Mouse (Mus musculus) kidney, embryonic 16.5 days (tissue): ENCODE results near the gene Heatr5b. TPM values are rescaled to one million over a fixed set of nuclear protein-coding genes. Genes with fewer than 3 reads are reported as not detected.

Experiments used
- ATAC-seq: fragments of 200-750 bp; cut with Nextera tagmentation; 2 replicates; pipeline ENCODE4 v1.8.0; 2017; ENCODE audit warnings: moderate TSS enrichment; ENCODE audit not compliant: low FRiP score, low TSS enrichment
- H3K27ac ChIP-seq: fragments of 300-500 bp; sonication (generic); 2 replicates; pipeline ENCODE4 v1.5.1; 2014; ENCODE audit warnings: low read length
- H3K27me3 ChIP-seq: fragments of 300-500 bp; sonication (generic); 2 replicates; pipeline ENCODE4 v1.6.1; 2014; ENCODE audit warnings: low read length, control low read depth, mixed read lengths; ENCODE audit not compliant: insufficient read depth
- H3K36me3 ChIP-seq: fragments of 300-500 bp; sonication (generic); 2 replicates; pipeline ENCODE4 v1.6.1; 2014; ENCODE audit warnings: low read length, control low read depth, mixed read lengths; ENCODE audit not compliant: insufficient read depth
- H3K4me1 ChIP-seq: fragments of 300-500 bp; sonication (generic); 2 replicates; pipeline ENCODE4 v1.6.1; 2014; ENCODE audit warnings: low read length, control low read depth, mixed read lengths; ENCODE audit not compliant: insufficient read depth
- H3K4me2 ChIP-seq: fragments of 300-500 bp; sonication (generic); replicated peaks from 2 replicates; pipeline ENCODE4 v1.6.1; 2014; ENCODE audit warnings: low read depth, low read length
- H3K4me3 ChIP-seq: fragments of 300-500 bp; sonication (generic); 2 replicates; pipeline ENCODE4 v1.5.1; 2014; ENCODE audit warnings: mild to moderate bottlenecking, low read length
- H3K9ac ChIP-seq: fragments of 300-500 bp; sonication (generic); replicated peaks from 2 replicates; pipeline ENCODE4 v1.6.1; 2014; ENCODE audit warnings: low read length
- H3K9me3 ChIP-seq: fragments of 300-500 bp; sonication (generic); 2 replicates; pipeline ENCODE4 v1.6.1; 2016; ENCODE audit warnings: low read length, control low read depth
- WGBS: fragments of 180-500 bp; shearing (Covaris S2); extraction: QIAGEN DNeasy Blood & Tissue Kit; methylation state at CpG from one replicate; pipeline ENCODE4 v1.1.7; 2014; 5-methylcytosine and 5-hydroxymethylcytosine counted together
- polyA plus RNA-seq: library from polyadenylated mRNA; unstranded; fragments of >200 nt; fragmentation: Nextera tagmentation; extraction: Ambion mirVana; gene quantifications from 2 replicates; pipeline ENCODE4 v1.2.1, GENCODE M21; 2015

The Heatr5b gene
- polyA plus RNA-seq, 1 experiment from 2014 or later = 13.0 TPM

DNA sequence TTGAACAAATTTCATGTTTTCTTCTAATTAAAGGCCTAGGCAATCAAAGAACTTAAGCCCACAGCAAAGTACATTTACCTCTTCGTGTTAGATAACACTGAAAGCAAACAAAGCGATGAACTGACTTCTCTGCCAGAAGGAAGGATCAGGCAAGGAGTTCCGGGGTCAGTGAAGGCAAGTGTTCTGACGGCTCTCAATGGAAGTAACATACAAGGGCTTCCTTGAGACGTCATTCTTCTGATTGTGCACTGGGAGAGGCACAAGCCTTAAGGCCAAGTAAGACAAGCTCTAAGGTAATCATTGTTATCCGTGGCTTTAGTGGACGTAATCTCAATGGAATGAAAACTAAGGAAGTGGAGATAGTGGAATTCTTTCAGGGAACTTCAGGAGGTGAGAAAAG, 64.2 kb downstream of the Heatr5b start:
- H3K4me2 ChIP-seq = no peak overlapping the region
- ATAC-seq = no peak
- no peak overlapping the region for H3K9ac ChIP-seq
- no peaks in the 10 kb centered on the region for H3K27me3 ChIP-seq
- 71% methylated on average over 7 of the region's 7 CpGs for WGBS
- no peaks in the 10 kb centered on the region for H3K4me1 ChIP-seq
- no peak overlapping the region for H3K4me3 ChIP-seq
- no peak overlapping the region for H3K27ac ChIP-seq
- peaks cover 16% of the 10 kb centered on the region for H3K36me3 ChIP-seq
- H3K9me3 ChIP-seq = no peaks in the 10 kb centered on the region

DNA sequence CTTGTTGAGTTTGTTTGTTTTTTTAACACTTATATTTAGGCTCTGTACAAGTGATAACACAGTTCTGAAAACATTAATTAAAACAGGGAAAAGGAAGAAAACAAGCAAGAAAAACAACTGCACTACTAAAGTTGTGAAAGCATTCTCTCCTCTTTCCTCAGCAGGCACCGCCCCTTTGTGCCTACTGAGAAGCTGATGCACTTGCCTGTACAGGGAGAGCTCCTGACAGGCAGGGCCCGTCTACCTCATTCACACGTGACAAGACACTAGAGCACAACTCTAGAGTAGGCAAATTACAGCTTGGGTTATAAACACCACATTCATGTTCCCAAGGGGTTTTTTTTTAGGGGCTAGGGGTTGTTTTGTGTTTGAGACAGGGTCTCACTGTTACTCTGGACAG, 65.8 kb downstream of the Heatr5b start:
- WGBS = 77% methylated on average over 3 of the region's 3 CpGs
- Histone ChIP-seq H3K4me1 (no peaks in the 10 kb centered on the region), H3K9me3 (no peaks in the 10 kb centered on the region), H3K4me2 (no peak overlapping the region), H3K27me3 (no peaks in the 10 kb centered on the region), H3K27ac (no peak overlapping the region), H3K9ac (no peak overlapping the region), H3K36me3 (peaks cover 22% of the 10 kb centered on the region), H3K4me3 (no peak overlapping the region)
- no peak for ATAC-seq

DNA sequence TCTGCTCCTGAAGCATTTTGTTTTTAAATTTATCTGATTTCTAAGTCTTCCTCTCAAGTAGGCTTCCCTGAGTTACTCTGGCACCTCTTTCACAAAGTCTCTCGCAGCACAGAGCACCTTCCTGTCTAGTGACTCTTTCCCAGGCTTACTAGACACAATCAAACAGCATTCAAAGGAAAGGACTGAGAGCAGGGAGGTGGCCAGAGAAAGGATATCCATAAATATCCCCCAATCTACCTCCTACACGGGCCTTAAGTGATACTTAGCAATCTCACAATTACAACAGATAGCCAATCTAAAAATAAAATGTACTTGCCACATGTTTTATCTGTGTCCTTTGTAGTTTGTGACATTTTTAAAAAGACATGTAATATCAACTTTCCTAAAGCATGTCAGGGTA, 66.2 kb downstream of the Heatr5b start:
- no peak for ATAC-seq
- 57% methylated on average over 2 of the region's 2 CpGs for WGBS
- Histone ChIP-seq H3K9ac (no peak overlapping the region), H3K36me3 (peaks cover 25% of the 10 kb centered on the region), H3K4me1 (no peaks in the 10 kb centered on the region), H3K27me3 (no peaks in the 10 kb centered on the region), H3K4me3 (no peak overlapping the region), H3K4me2 (no peak overlapping the region), H3K9me3 (no peaks in the 10 kb centered on the region), H3K27ac (no peak overlapping the region)

DNA sequence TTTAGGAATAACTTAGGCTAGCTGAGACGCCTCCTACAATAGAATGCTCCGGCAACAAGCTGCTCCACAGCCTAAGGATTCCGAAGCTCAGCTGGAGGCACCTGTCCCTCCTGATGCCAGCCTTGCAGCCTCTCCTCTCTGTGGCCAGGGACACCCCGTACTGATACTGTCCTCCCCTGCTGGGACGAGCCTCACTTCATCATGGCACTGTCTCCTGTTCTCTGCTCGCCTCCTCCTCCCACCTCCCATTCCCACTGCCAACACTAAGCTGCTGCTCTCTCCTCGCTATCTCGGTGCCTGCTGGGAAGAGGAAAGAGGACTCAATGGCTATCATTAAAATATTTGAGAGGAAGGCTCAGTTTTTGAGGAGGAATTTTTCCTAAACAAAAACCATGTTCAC, 67.6 kb downstream of the Heatr5b start:
- Histone ChIP-seq H3K4me2 (no peak overlapping the region), H3K4me3 (no peak overlapping the region), H3K36me3 (peaks cover 21% of the 10 kb centered on the region), H3K9me3 (no peaks in the 10 kb centered on the region), H3K9ac (no peak overlapping the region), H3K27ac (no peak overlapping the region), H3K4me1 (no peaks in the 10 kb centered on the region), H3K27me3 (no peaks in the 10 kb centered on the region)
- no peak for ATAC-seq
- WGBS = 76% methylated on average over 8 of the region's 8 CpGs

DNA sequence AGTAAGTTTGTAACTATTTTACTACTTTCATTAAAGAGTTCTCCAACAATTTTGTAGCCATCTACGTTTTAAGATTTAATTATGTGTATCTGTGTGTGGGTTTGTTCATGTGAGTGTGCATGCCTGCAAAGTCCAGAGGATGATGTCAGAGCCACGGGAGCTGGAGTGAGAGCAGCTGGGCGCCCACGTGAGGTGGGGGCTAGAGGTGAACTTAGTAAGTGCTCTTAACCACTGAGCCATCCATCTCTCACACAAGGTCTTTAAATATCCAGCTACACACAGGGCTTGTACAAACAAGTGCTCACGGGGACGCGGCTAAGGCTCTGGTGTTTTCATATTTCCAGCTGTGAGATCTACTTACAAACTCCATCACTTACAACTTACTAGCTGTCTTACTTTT, 69.1 kb downstream of the Heatr5b start:
- Histone ChIP-seq H3K27ac (no peak overlapping the region), H3K36me3 (peaks cover 22% of the 10 kb centered on the region), H3K4me1 (no peaks in the 10 kb centered on the region), H3K9me3 (no peaks in the 10 kb centered on the region), H3K4me2 (no peak overlapping the region), H3K9ac (no peak overlapping the region), H3K4me3 (no peak overlapping the region), H3K27me3 (no peaks in the 10 kb centered on the region)
- ATAC-seq = no peak
- 75% methylated on average over 7 of the region's 7 CpGs for WGBS

DNA sequence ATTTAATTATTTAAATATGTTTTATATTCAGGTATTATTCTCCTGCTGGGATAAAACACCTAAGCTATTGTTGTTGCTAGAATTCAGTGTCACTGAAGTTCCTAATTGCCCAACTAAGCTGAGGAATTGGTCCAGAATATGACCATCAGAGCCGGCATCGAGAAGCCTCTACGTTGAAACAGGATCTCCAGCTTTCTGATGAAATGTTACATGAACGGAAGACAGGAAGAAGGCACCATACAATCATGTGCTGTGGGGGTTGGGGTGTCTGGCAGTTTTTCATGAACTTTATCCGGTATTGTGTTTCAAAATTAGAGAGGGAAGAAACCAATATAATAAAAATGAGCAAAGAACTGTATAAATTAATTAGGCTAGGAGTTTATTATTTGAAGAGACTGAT, 71.9 kb downstream of the Heatr5b start:
- WGBS = 80% methylated on average over 5 of the region's 5 CpGs
- H3K9me3 ChIP-seq = no peaks in the 10 kb centered on the region
- no peak overlapping the region for H3K9ac ChIP-seq
- peaks cover 26% of the 10 kb centered on the region for H3K36me3 ChIP-seq
- H3K4me3 ChIP-seq = no peak overlapping the region
- no peaks in the 10 kb centered on the region for H3K4me1 ChIP-seq
- ATAC-seq = no peak
- H3K27ac ChIP-seq = no peak overlapping the region
- H3K27me3 ChIP-seq = no peaks in the 10 kb centered on the region
- no peak overlapping the region for H3K4me2 ChIP-seq

DNA sequence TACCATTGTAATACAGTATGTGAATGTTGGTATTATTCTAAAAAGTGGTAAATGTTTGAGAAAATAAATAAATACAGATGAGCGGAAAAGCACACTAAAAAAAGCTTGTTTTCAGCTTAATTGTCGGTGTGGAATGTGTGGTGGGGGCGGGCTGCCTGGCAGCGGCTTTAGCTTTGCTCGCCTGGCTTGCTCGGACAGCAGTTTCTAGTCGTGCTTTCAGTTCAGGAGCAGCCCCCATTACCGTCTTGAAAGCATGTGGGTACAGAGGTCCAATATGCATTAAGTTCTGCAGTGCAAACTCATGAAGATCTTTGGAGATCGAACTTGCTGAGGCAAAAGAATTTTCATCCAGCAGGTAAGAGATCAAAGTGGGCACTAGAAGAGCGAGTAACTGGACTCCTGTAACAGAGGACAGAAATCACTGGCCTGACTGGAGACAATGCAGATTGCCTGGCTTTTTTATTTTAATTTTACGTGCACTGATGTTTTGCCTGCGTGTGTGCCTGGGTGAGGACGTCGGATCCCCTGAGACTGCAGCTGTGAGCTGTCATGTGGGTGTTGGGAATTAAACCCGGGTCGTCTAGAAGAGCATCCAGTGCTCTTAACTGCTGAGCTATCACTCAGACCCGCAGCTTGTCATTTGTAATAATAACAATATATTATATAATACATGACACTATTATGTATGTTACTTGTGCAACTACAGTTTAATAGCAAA, 82.1 kb downstream of the Heatr5b start:
- ATAC-seq = no peak
- 57% methylated on average over 17 of the region's 17 CpGs for WGBS
- Histone ChIP-seq H3K27me3 (no peaks in the 10 kb centered on the region), H3K4me2 (no peak overlapping the region), H3K9me3 (no peaks in the 10 kb centered on the region), H3K36me3 (peaks cover 18% of the 10 kb centered on the region; the same call in 1 of the 2 replicates), H3K4me3 (no peak overlapping the region), H3K4me1 (0 out of 2 replicates have a peak, but pooled peaks cover 2% of the 10 kb centered on the region), H3K27ac (no peak overlapping the region), H3K9ac (no peak overlapping the region)

DNA sequence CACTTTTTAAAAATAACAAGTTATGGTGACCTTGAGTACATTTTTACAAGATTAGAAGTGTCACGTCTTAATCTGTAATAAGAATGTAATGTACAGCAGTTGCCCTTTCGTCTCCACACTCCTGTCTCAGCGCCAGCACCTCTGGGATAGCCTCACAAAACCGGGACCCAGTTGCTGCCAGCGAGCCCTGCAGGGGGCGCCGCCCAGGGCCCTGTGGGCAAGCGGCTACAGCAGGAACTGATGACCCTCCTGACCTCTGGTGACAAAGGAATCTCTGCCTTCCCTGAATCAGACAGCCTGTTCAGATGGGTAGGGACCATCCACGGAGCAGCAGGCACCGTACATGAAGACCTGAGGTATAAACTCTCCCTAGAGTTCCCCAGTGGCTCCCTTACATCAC, 83.1 kb downstream of the Heatr5b start:
- H3K27ac ChIP-seq = no peak overlapping the region
- peaks cover 18% of the 10 kb centered on the region; the same call in 1 of the 2 replicates for H3K36me3 ChIP-seq
- no peak overlapping the region for H3K9ac ChIP-seq
- H3K4me1 ChIP-seq = 0 out of 2 replicates have a peak, but pooled peaks cover 2% of the 10 kb centered on the region
- 71% methylated on average over 10 of the region's 10 CpGs for WGBS
- H3K4me3 ChIP-seq = no peak overlapping the region
- ATAC-seq = no peak
- no peak overlapping the region for H3K4me2 ChIP-seq
- H3K9me3 ChIP-seq = no peaks in the 10 kb centered on the region
- H3K27me3 ChIP-seq = no peaks in the 10 kb centered on the region

DNA sequence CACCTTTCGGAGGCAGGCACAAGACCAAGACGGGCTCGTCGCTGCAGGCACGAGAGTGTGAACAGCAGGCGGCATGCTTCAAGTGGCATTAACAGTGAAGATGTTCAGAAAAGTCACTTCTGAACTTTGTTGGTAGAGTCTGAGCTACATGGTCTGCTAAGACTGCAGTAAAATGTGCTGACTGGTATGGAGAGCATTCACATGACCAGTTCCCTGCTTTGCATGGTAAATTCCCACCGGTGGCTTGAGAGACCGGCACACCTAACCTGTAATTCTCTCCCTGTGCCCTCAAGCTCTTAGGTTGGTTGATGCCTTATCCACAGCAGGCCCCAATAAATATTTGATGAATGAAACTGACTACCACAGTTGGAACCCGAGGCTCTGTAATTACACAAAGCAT, 86.7 kb downstream of the Heatr5b start:
- no peak for ATAC-seq
- no peak overlapping the region for H3K4me2 ChIP-seq
- H3K4me1 ChIP-seq = 0 out of 2 replicates have a peak, but pooled peaks cover 2% of the 10 kb centered on the region
- WGBS = 86% methylated on average over 9 of the region's 9 CpGs
- peaks cover 11% of the 10 kb centered on the region; the same call in 1 of the 2 replicates for H3K36me3 ChIP-seq
- H3K27me3 ChIP-seq = no peaks in the 10 kb centered on the region
- H3K9ac ChIP-seq = no peak overlapping the region
- H3K27ac ChIP-seq = no peak overlapping the region
- no peak overlapping the region for H3K4me3 ChIP-seq
- H3K9me3 ChIP-seq = no peaks in the 10 kb centered on the region

DNA sequence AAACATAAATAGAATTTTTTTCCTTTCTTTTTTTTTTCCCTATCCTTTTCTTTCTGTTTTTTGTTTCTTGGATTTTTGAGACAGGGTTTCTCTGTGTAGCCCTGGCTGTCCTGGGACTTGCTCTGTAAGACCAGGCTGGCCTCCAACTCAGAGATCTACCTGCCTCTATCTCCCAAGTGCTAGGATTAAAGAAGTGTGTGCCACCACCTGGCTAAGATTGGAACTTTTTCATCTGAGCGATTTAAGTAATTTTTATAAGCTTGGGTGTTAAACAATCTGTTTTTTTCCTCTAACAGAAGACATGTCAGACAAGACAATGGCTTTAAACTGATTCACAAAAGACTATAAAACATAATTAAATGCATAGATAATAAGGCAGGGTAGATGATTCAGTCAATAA, 96.7 kb downstream of the Heatr5b start:
- Histone ChIP-seq H3K9me3 (no peaks in the 10 kb centered on the region), H3K9ac (no peak overlapping the region), H3K36me3 (no peaks in the 10 kb centered on the region), H3K4me3 (no peak overlapping the region), H3K4me2 (no peak overlapping the region), H3K4me1 (peaks cover 16% of the 10 kb centered on the region), H3K27ac (no peak overlapping the region), H3K27me3 (no peaks in the 10 kb centered on the region)
- 44% methylated on average over 1 of the region's 1 CpGs for WGBS
- ATAC-seq = no peak
